Mouse (Mus musculus): Measurements from ENCODE around the gene Thrap3. TPM values are rescaled to one million over a fixed set of nuclear protein-coding genes. Genes with fewer than 3 reads are reported as not detected.
"Not testable (repeated sequence)": the region's sequence is repeated elsewhere in the genome, so short reads cannot be mapped to it uniquely, and the experiment has no call there.

Gene Thrap3
- polyA plus RNA-seq, 1 experiment: 382 TPM

DNA sequence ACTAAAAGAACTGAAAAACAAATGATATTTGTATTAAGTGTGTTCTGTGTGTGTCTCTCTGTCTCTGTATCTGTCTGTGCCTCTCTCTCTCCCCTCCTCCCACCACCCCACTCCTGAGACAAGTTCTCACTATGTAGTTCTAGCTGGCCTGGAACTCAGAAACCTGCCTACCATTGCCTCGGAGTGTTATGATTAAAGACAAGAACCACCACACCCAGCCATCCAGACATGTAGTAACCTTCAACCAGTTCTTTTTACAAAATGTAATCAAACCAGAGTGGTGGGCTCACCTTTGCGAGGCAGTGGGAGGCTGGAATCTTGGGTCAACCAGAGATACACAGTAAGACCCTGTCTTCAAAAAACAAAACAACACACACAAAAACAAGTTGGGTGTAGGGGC, 1.9 kb downstream of the Thrap3 start:
- Histone ChIP-seq H3K4me3 (ENCODE audit: insufficient read depth, low read length) (peak overlapping the region; percentile 71), H3K27ac (ENCODE audit: insufficient read depth, low read length) (0 out of 2 replicates have a peak overlapping the region, but pooled peaks have one; percentile 12), H3K4me1 (ENCODE audit: control insufficient read depth, insufficient read depth, low read length) (peaks cover 10% of the 10 kb centered on the region)
- TF ChIP-seq POLR2A (IDR thresholded peaks at IDR 0.05; ENCODE audit: low read depth, low read length) (no peak), CTCF (IDR thresholded peaks at IDR 0.05; ENCODE audit: borderline replicate concordance, insufficient read depth, low read length) (no peak)

DNA sequence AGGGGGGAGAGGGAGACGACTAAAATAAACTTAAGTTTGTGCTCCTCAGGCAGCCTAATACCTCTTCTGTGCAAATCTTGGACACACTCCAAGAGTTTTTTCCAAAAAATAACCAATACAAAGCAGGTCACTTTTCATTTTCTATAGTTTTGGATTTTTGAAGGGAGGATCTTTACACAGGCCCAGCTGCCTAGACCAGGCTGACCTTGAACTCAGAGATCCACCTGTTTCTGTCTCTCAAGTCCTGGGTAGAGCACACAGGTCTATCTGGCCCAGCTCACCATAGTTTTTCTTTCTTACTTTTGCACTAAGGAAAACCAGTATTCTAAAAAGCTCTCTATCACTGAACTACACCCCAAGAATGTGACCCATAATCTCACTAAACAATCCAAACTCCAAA, 2.5 kb downstream of the Thrap3 start:
- H3K4me3 ChIP-seq (ENCODE audit: insufficient read depth, low read length): peak overlapping the region; percentile 71
- peaks cover 10% of the 10 kb centered on the region for H3K4me1 ChIP-seq (ENCODE audit: control insufficient read depth, insufficient read depth, low read length)
- no peak overlapping the region for H3K27ac ChIP-seq (ENCODE audit: insufficient read depth, low read length)
- TF ChIP-seq CTCF (IDR thresholded peaks at IDR 0.05; ENCODE audit: borderline replicate concordance, insufficient read depth, low read length) (no peak), POLR2A (IDR thresholded peaks at IDR 0.05; ENCODE audit: low read depth, low read length) (no peak)

DNA sequence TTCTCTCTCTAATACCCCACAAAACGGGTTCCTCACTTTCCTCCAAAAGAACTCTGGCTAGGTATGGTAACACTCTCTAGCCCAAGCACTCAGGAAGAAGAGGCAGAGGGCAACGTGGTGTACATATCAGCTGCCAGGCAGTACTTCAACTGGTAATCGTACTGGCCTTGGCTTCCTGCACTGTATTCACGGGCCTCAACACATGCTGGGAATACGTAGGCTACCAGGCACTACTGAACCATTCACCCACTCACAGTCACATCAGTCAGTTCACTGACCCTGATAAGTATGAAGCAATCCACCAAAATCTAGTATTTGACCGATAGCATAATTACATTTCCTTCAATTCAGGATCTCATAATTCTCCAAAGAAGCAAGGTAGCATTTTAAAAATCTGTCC, 3.0 kb downstream of the Thrap3 start:
- no peak overlapping the region for H3K27ac ChIP-seq (ENCODE audit: insufficient read depth, low read length)
- TF ChIP-seq CTCF (IDR thresholded peaks at IDR 0.05; ENCODE audit: borderline replicate concordance, insufficient read depth, low read length): no peak
- no peak for TF ChIP-seq POLR2A (IDR thresholded peaks at IDR 0.05; ENCODE audit: low read depth, low read length)
- H3K4me3 ChIP-seq (ENCODE audit: insufficient read depth, low read length): peak overlapping the region; percentile 71; the same call in 1 of the 2 replicates
- peaks cover 10% of the 10 kb centered on the region for H3K4me1 ChIP-seq (ENCODE audit: control insufficient read depth, insufficient read depth, low read length)

DNA sequence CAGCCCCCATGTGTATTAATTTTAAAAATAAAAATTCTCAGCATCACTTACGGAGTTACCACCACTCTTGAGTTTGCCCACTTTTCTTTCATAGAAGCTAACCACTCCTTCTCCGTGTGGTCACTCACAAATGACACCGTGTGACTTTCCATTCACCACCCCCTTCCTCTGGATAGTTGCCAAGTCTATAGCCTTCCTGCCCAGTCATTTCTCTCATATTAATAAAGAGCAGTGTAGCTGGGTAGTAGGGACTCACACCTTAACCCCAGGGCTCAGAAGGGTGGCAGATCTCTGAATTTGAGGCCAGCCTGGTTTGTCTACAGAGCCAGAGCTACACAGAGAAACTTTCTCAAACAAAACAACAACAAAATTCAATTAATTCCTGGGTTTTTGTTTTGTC, 5.1 kb downstream of the Thrap3 start:
- peaks cover 10% of the 10 kb centered on the region for H3K4me1 ChIP-seq (ENCODE audit: control insufficient read depth, insufficient read depth, low read length)
- no peak overlapping the region for H3K4me3 ChIP-seq (ENCODE audit: insufficient read depth, low read length)
- no peak for TF ChIP-seq POLR2A (IDR thresholded peaks at IDR 0.05; ENCODE audit: low read depth, low read length)
- TF ChIP-seq CTCF (IDR thresholded peaks at IDR 0.05; ENCODE audit: borderline replicate concordance, insufficient read depth, low read length): no peak
- no peak overlapping the region for H3K27ac ChIP-seq (ENCODE audit: insufficient read depth, low read length)

DNA sequence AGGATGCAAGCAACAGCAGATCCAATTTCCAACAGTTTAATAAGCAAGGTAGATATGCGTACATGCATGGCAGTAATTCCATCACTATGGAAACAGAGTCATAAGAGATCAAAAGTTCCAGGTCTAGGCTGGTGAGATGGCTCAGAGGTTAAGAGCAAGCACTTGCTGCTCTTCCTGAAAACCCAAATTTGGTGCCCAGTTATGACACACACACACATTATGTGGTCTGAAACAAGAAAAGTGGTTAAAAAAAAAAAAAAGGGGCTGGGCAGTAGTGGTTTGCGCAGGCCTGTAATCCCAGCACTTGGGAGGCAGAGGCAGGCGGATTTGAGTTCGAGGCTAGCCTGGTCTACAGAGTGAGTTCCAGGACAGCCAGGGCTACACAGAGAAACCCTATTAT, 7.6 kb downstream of the Thrap3 start:
- no peak overlapping the region for H3K4me3 ChIP-seq (ENCODE audit: insufficient read depth, low read length)
- H3K27ac ChIP-seq (ENCODE audit: insufficient read depth, low read length): no peak overlapping the region
- TF ChIP-seq POLR2A (IDR thresholded peaks at IDR 0.05; ENCODE audit: low read depth, low read length): no peak
- H3K4me1 ChIP-seq (ENCODE audit: control insufficient read depth, insufficient read depth, low read length): peaks cover 10% of the 10 kb centered on the region

DNA sequence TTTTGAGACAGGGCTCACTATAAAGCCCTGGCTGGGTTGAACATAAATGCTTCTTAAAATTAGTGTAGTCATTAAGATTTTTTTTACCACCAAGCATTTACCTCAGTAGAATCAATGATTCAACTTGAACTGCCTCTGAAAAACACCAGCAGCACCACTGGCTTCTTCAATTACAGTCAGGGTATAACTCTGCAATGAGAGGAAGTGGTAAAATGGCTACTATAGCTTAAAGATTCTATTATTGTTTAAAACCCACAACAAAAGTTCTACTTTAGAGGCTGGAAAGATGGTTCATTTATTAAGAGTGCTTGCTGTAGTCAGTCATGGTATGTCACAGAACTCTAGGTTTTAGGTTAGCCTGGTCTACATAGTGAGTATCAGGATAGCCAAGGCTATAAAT, 8.3 kb downstream of the Thrap3 start:
- TF ChIP-seq CTCF (IDR thresholded peaks at IDR 0.05; ENCODE audit: borderline replicate concordance, insufficient read depth, low read length): no peak
- no peak for TF ChIP-seq POLR2A (IDR thresholded peaks at IDR 0.05; ENCODE audit: low read depth, low read length)
- peaks cover 7% of the 10 kb centered on the region for H3K4me1 ChIP-seq (ENCODE audit: control insufficient read depth, insufficient read depth, low read length)
- H3K27ac ChIP-seq (ENCODE audit: insufficient read depth, low read length): no peak overlapping the region
- H3K4me3 ChIP-seq (ENCODE audit: insufficient read depth, low read length): no peak overlapping the region

DNA sequence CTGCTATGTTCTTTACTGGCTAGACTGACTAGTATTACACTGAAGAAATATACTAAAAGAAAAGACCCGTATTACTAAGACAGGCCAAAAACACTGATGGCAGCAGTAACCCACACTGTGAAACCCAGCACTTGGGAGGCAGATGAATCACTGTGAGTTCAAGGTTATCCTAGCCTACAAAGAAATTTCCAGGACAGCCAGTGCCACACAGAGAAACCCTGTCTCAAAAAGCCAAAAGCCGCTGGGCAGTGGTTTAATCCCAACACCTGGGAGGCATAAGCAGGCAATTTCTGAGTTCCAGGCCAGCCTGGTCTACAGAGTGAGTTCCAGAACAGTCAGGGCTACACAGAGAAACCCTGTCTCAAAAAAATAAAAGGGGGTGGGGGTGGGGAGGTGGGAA, 11.9 kb downstream of the Thrap3 start:
- Histone ChIP-seq H3K27ac (ENCODE audit: insufficient read depth, low read length) (no peak overlapping the region), H3K4me1 (ENCODE audit: control insufficient read depth, insufficient read depth, low read length) (no peaks in the 10 kb centered on the region; the same call in 1 of the 2 replicates)
- no peak for TF ChIP-seq POLR2A (IDR thresholded peaks at IDR 0.05; ENCODE audit: low read depth, low read length)
- TF ChIP-seq CTCF (IDR thresholded peaks at IDR 0.05; ENCODE audit: borderline replicate concordance, insufficient read depth, low read length): no peak

DNA sequence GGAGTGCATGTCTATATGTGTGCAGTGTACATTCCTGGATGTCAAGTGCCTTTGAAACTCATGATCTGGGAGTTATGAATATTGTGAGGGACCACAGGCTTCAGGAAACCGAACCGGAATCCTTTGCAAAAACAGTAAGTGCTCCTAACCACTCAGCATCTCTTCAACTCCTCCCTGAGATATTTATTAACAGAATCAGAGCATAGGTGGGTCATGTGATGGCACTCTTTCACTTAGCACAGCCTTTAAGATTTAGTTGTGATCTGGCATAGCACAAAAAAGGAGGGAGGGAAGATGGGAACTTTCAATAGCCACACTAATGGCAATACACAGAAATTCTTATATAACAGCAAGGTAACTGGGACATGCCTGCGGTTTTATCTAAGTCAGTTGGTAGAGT, 15.5 kb downstream of the Thrap3 start:
- TF ChIP-seq CTCF (IDR thresholded peaks at IDR 0.05; ENCODE audit: borderline replicate concordance, insufficient read depth, low read length) (no peak), POLR2A (IDR thresholded peaks at IDR 0.05; ENCODE audit: low read depth, low read length) (no peak)
- no peak overlapping the region for H3K4me3 ChIP-seq (ENCODE audit: insufficient read depth, low read length)
- no peak overlapping the region for H3K27ac ChIP-seq (ENCODE audit: insufficient read depth, low read length)
- H3K4me1 ChIP-seq (ENCODE audit: control insufficient read depth, insufficient read depth, low read length): no peaks in the 10 kb centered on the region; the same call in 1 of the 2 replicates

More for the DNA sequence above, 11.9 kb downstream of the Thrap3 start:
- no peak overlapping the region for H3K4me3 ChIP-seq (ENCODE audit: insufficient read depth, low read length)

DNA sequence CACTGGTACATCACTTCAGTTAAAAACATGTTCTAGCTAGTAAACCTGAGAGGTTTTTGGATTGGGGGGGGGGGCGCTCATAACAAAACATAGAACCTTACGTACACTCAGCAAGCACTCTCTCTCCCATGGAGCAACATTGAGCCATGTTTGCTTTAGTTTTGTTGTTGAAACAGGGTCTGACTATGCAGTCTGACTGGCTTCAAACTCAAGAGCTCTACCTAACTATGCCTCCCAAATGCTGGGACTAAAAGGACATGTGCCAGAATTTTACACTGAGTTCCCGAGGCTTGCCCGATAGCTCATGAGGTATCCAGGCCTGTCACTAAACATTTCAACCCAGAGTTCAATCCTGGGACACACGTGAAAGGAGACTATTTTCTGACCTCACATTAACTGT, 19.5 kb downstream of the Thrap3 start:
- Histone ChIP-seq H3K4me1 (ENCODE audit: control insufficient read depth, insufficient read depth, low read length) (no peaks in the 10 kb centered on the region), H3K27ac (ENCODE audit: insufficient read depth, low read length) (no peak overlapping the region), H3K4me3 (ENCODE audit: insufficient read depth, low read length) (no peak overlapping the region)
- TF ChIP-seq CTCF (IDR thresholded peaks at IDR 0.05; ENCODE audit: borderline replicate concordance, insufficient read depth, low read length) (no peak), POLR2A (IDR thresholded peaks at IDR 0.05; ENCODE audit: low read depth, low read length) (no peak)

DNA sequence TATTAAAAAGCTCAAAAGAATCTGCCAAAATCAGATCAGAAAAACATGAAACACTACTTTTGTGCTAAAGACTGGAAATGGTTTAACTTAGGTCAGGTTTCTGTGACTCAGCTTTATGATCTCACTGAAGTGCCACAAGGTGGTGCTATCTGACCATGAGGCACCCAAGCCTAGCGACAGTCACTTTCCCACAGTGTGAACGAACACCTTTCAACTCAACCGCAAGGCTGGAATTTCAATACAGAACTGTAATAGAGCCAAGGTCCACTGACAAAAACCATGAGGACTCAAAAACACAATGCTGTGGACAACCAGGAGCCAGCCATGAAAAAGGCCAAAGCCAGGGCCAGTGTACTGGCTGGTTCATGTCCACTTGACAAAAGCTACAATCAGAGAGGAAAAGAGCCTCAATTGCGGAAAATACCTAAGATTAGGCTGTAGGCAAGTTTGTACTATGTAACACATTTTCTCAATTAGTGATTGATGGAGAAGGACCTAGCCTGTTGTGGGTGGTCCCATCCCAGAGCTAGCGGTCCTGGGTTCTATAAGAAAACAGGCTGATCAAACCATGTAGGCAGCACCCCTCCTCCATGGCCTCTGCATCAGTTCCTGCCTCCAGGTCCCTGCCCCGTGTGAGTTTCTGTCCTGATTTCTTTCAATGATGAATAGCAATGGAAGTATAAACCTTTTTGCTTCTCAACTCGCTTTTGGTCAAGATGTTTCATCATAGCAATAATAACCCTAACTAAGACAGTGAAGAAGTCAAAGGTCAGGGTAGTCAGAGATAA, 21.2 kb downstream of the Thrap3 start:
- Histone ChIP-seq H3K4me3 (ENCODE audit: insufficient read depth, low read length) (no peak overlapping the region), H3K27ac (ENCODE audit: insufficient read depth, low read length) (peak overlapping the region; percentile 1; the same call in 1 of the 2 replicates)
- no peak for TF ChIP-seq POLR2A (IDR thresholded peaks at IDR 0.05; ENCODE audit: low read depth, low read length)
- peak; percentile 84; the same call in 1 of the 2 replicates for TF ChIP-seq CTCF (IDR thresholded peaks at IDR 0.05; ENCODE audit: borderline replicate concordance, insufficient read depth, low read length)

DNA sequence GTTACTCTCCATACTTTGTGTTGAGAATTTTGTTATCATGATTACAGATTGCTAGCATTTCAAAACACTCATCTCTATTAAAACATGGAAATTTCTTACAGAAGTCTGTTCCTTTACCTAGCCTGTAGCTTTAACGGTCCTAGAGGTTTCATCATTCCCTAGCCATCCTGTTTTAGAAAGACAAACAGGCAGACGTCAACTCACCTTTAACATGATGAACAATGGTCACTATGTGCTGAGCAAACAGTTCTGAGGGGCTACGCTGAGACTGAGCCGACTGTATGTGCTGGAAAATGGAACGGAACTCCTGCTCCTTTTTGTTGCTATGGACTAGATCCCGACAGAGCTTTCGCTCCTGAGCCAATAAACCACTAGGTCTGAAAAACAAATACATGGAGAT, 26.6 kb downstream of the Thrap3 start:
- not testable (repeated sequence) for H3K4me3 ChIP-seq (ENCODE audit: insufficient read depth, low read length); H3K27ac ChIP-seq (ENCODE audit: insufficient read depth, low read length); H3K4me1 ChIP-seq (ENCODE audit: control insufficient read depth, insufficient read depth, low read length)

More for the DNA sequence above, 21.2 kb downstream of the Thrap3 start:
- no peaks in the 10 kb centered on the region for H3K4me1 ChIP-seq (ENCODE audit: control insufficient read depth, insufficient read depth, low read length)

All from embryonic fibroblast, embryonic 13.5 days (primary cell).